Mouse (Mus musculus): ENCODE measurements around the gene Dop1a. TPM values are rescaled to one million over a fixed set of nuclear protein-coding genes. Genes with fewer than 3 reads are reported as not detected.

The Dop1a gene
- polyA plus RNA-seq, 1 experiment from 2014 or later, result 19.3 TPM

GRCm38 (mm10) chr9:86464151-86465105, 2.5 kb upstream of the Dop1a start, which contains the start of gene Ube2cbp:
Ube2cbp (minus strand) TSS chr9:86464950.
- Histone ChIP-seq H3K9me3 (ENCODE audit: low read depth, low read length) (no peaks in the 10 kb centered on the region), H3K4me3 (ENCODE audit: low read depth, low read length) (peak within 1 kb of the TSS; percentile 65), H3K4me2 (peak within 1 kb of the TSS; percentile 64), H3K36me3 (ENCODE audit: insufficient read depth) (no peaks in the 10 kb centered on the region), H3K27ac (ENCODE audit: low read depth) (peak within 1 kb of the TSS; percentile 73; the same call in 1 of the 2 replicates), H3K4me1 (ENCODE audit: insufficient read depth) (no peaks in the 10 kb centered on the region), H3K9ac (peak within 1 kb of the TSS; percentile 81), H3K27me3 (ENCODE audit: insufficient read depth, low read length) (no peaks in the 10 kb centered on the region)
- peak; percentile 76 for ATAC-seq (ENCODE audit: insufficient read depth)
- 1% methylated on average over 70 of the region's 70 CpGs for WGBS
- peak; percentile 95 for DNase-seq
- peak; percentile 93 for TF ChIP-seq CTCF (IDR thresholded peaks at IDR 0.05; ENCODE audit: low read depth)

DNA sequence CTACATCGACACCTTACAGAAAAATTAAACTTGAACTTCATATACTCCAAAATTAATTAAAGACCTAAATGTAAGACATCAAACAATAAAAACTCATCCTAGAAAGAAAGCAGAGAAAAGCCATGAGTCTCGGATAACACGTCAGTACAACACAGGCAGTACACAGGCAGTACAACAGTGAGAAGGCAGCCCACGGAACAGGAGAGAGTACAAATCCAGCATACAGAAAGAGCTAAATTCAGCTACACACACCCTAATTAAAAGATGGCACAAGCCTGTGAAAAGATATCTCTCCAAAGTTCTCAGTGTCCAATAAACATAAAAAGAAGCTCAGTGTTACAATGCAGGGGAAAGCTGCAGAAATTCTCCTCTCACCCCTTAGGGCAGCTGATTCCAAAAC, 9.0 kb downstream of the Dop1a start:
- Histone ChIP-seq H3K4me1 (ENCODE audit: insufficient read depth) (no peaks in the 10 kb centered on the region), H3K9ac (no peak overlapping the region), H3K4me3 (ENCODE audit: low read depth, low read length) (no peak overlapping the region), H3K9me3 (ENCODE audit: low read depth, low read length) (no peaks in the 10 kb centered on the region), H3K36me3 (ENCODE audit: insufficient read depth) (no peaks in the 10 kb centered on the region), H3K4me2 (no peak overlapping the region), H3K27me3 (ENCODE audit: insufficient read depth, low read length) (no peaks in the 10 kb centered on the region), H3K27ac (ENCODE audit: low read depth) (no peak overlapping the region)
- WGBS, result 90% methylated on average over 4 of the region's 4 CpGs
- no peak for TF ChIP-seq CTCF (IDR thresholded peaks at IDR 0.05; ENCODE audit: low read depth)
- no peak for DNase-seq
- ATAC-seq (ENCODE audit: insufficient read depth), result no peak

GRCm38 (mm10) chr9:86476763-86477162, 9.8 kb downstream of the Dop1a start:
- no peak for ATAC-seq (ENCODE audit: insufficient read depth)
- Histone ChIP-seq H3K4me1 (ENCODE audit: insufficient read depth) (no peaks in the 10 kb centered on the region), H3K9me3 (ENCODE audit: low read depth, low read length) (no peaks in the 10 kb centered on the region)

GRCm38 (mm10) chr9:86478414-86479093, 11.6 kb downstream of the Dop1a start:
- H3K36me3 ChIP-seq (ENCODE audit: insufficient read depth), result no peaks in the 10 kb centered on the region
- 50% methylated on average over 5 of the region's 5 CpGs for WGBS
- H3K4me3 ChIP-seq (ENCODE audit: low read depth, low read length), result no peak overlapping the region
- no peak overlapping the region for H3K9ac ChIP-seq
- no peaks in the 10 kb centered on the region for H3K4me1 ChIP-seq (ENCODE audit: insufficient read depth)
- TF ChIP-seq CTCF (IDR thresholded peaks at IDR 0.05; ENCODE audit: low read depth), result no peak
- ATAC-seq (ENCODE audit: insufficient read depth), result 0 out of 2 replicates have a peak, but pooled peaks have one; percentile 47
- no peaks in the 10 kb centered on the region for H3K9me3 ChIP-seq (ENCODE audit: low read depth, low read length)
- no peak overlapping the region for H3K4me2 ChIP-seq
- DNase-seq, result peak; percentile 39
- H3K27ac ChIP-seq (ENCODE audit: low read depth), result no peak overlapping the region
- no peaks in the 10 kb centered on the region for H3K27me3 ChIP-seq (ENCODE audit: insufficient read depth, low read length)

More at GRCm38 (mm10) chr9:86476763-86477162, 9.8 kb downstream of the Dop1a start:
- DNase-seq, result no peak
- Histone ChIP-seq H3K36me3 (ENCODE audit: insufficient read depth) (no peaks in the 10 kb centered on the region), H3K27ac (ENCODE audit: low read depth) (no peak overlapping the region), H3K9ac (no peak overlapping the region), H3K4me3 (ENCODE audit: low read depth, low read length) (no peak overlapping the region), H3K27me3 (ENCODE audit: insufficient read depth, low read length) (no peaks in the 10 kb centered on the region), H3K4me2 (no peak overlapping the region)
- TF ChIP-seq CTCF (IDR thresholded peaks at IDR 0.05; ENCODE audit: low read depth), result no peak
- WGBS, result 47% methylated on average over 5 of the region's 5 CpGs

- Histone ChIP-seq H3K36me3 (ENCODE audit: insufficient read depth) (no peaks in the 10 kb centered on the region), H3K4me1 (ENCODE audit: insufficient read depth) (no peaks in the 10 kb centered on the region), H3K4me2 (no peak overlapping the region), H3K9ac (no peak overlapping the region), H3K27me3 (ENCODE audit: insufficient read depth, low read length) (no peaks in the 10 kb centered on the region), H3K27ac (ENCODE audit: low read depth) (no peak overlapping the region), H3K9me3 (ENCODE audit: low read depth, low read length) (no peaks in the 10 kb centered on the region), H3K4me3 (ENCODE audit: low read depth, low read length) (no peak overlapping the region)
- DNase-seq (no peak), ATAC-seq (ENCODE audit: insufficient read depth) (no peak)
- 87% methylated on average over 1 of the region's 1 CpGs for whole genome bisulfite sequencing
- no peak for TF ChIP-seq CTCF (IDR thresholded peaks at IDR 0.05; ENCODE audit: low read depth)
Measured at GRCm38 (mm10) chr9:86482236-86482635, 15.3 kb downstream of the Dop1a start.

DNA sequence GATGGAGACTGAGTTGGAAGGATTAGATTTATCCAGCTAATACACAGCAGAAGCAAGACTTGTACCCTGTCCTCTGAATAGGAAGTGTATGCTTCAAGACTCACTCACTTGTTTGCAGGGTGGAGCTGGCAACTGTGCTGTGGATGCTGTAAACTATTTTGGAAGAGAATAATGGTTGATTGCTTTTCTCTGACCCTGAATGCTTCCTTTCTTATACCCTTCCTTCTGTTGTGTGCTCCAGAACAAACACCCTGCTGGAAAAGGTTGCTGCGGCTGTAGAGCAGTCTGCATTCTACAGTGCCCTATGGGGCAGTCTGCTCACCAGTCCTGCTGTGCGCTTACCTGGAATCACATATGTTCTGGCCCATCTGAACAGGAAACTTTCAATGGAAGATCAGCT, 24.8 kb downstream of the Dop1a start:
- H3K4me2 ChIP-seq, result no peak overlapping the region
- H3K9me3 ChIP-seq (ENCODE audit: low read depth, low read length), result no peaks in the 10 kb centered on the region
- DNase-seq (no peak), ATAC-seq (ENCODE audit: insufficient read depth) (no peak)
- no peaks in the 10 kb centered on the region for H3K27me3 ChIP-seq (ENCODE audit: insufficient read depth, low read length)
- H3K27ac ChIP-seq (ENCODE audit: low read depth), result no peak overlapping the region
- no peak for TF ChIP-seq CTCF (IDR thresholded peaks at IDR 0.05; ENCODE audit: low read depth)
- no peak overlapping the region for H3K9ac ChIP-seq
- H3K4me3 ChIP-seq (ENCODE audit: low read depth, low read length), result no peak overlapping the region
- WGBS, result 95% methylated on average over 2 of the region's 2 CpGs
- peaks cover 16% of the 10 kb centered on the region for H3K36me3 ChIP-seq (ENCODE audit: insufficient read depth)
- H3K4me1 ChIP-seq (ENCODE audit: insufficient read depth), result no peaks in the 10 kb centered on the region

DNA sequence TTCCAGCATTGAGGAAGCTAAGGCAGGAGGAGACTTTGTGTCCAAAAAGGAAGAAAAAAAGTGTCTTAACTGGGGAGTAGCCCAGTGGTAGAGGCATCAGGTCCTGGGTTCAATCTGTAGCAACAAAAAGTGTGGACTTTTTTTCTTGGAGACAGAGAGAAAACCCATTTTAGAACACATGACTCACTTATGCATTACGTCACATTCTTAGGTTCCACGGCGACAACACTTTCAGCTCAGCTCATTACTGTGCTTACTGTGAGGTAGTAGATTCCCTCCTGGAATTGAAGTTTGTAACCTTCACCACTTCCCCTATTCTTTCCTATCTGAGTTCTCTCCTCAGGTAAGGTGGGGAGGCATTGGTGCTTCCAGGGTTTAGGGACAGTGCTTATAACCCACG, 29.3 kb downstream of the Dop1a start:
- no peaks in the 10 kb centered on the region for H3K27me3 ChIP-seq (ENCODE audit: insufficient read depth, low read length)
- H3K4me2 ChIP-seq, result no peak overlapping the region
- no peak overlapping the region for H3K27ac ChIP-seq (ENCODE audit: low read depth)
- no peak overlapping the region for H3K4me3 ChIP-seq (ENCODE audit: low read depth, low read length)
- DNase-seq (no peak), ATAC-seq (ENCODE audit: insufficient read depth) (no peak)
- no peak overlapping the region for H3K9ac ChIP-seq
- no peaks in the 10 kb centered on the region for H3K4me1 ChIP-seq (ENCODE audit: insufficient read depth)
- no peak for TF ChIP-seq CTCF (IDR thresholded peaks at IDR 0.05; ENCODE audit: low read depth)
- no peaks in the 10 kb centered on the region for H3K9me3 ChIP-seq (ENCODE audit: low read depth, low read length)
- WGBS, result 84% methylated on average over 4 of the region's 4 CpGs
- H3K36me3 ChIP-seq (ENCODE audit: insufficient read depth), result peaks cover 14% of the 10 kb centered on the region; the same call in 1 of the 2 replicates
